Mouse (Mus musculus): ENCODE measurements at regions not wholly inside any gene's neighbourhood (a gene's known extent, or its start where the extent isn't known, plus 50 kb on each side); places are given as distances from the start of the nearest gene placed in this dataset.

GRCm38 (mm10) chr5:64462411-64462810 is 306.3 kb downstream of the Tbc1d1 start:
- no peak for DNase-seq (ENCODE audit: low spot score in 2 of 2)

GRCm38 (mm10) chr5:64463570-64463969 is 307.5 kb downstream of the Tbc1d1 start:
- DNase-seq (ENCODE audit: low spot score in 2 of 2) = no peak

GRCm38 (mm10) chr5:64466320-64466719 is 310.2 kb downstream of the Tbc1d1 start:
- DNase-seq (ENCODE audit: low spot score in 2 of 2) = no peak

- DNase-seq (ENCODE audit: low spot score in 2 of 2) = no peak
These were observed 311.8 kb downstream of the Tbc1d1 start for GRCm38 (mm10) chr5:64467856-64468255.

- no peak for DNase-seq (ENCODE audit: low spot score in 2 of 2)
These were observed 312.2 kb downstream of the Tbc1d1 start for GRCm38 (mm10) chr5:64468307-64468706.

GRCm38 (mm10) chr5:64472008-64472407 is 315.9 kb downstream of the Tbc1d1 start:
- DNase-seq (ENCODE audit: low spot score in 2 of 2) = no peak

- DNase-seq (ENCODE audit: low spot score in 2 of 2) = no peak
These were observed 316.3 kb downstream of the Tbc1d1 start for GRCm38 (mm10) chr5:64472415-64472814.

- no peak for DNase-seq (ENCODE audit: low spot score in 2 of 2)
These were observed 318.8 kb downstream of the Tbc1d1 start for GRCm38 (mm10) chr5:64474868-64475267.

GRCm38 (mm10) chr5:64475736-64476519 is 319.8 kb downstream of the Tbc1d1 start:
- no peak for DNase-seq (ENCODE audit: low spot score in 2 of 2)

GRCm38 (mm10) chr5:64476641-64477369 is 320.7 kb downstream of the Tbc1d1 start:
- no peak for DNase-seq (ENCODE audit: low spot score in 2 of 2)

GRCm38 (mm10) chr5:64478143-64478542 is 322.0 kb downstream of the Tbc1d1 start:
- DNase-seq (ENCODE audit: low spot score in 2 of 2) = no peak

- DNase-seq (ENCODE audit: low spot score in 2 of 2) = no peak
These were observed 322.6 kb downstream of the Tbc1d1 start for GRCm38 (mm10) chr5:64478599-64479214.

- DNase-seq (ENCODE audit: low spot score in 2 of 2) = no peak
These were observed 323.2 kb downstream of the Tbc1d1 start for GRCm38 (mm10) chr5:64479315-64479714.

GRCm38 (mm10) chr5:64485043-64485442 is 318.1 kb upstream of the Klf3 start:
- DNase-seq (ENCODE audit: low spot score in 2 of 2) = no peak

- no peak for DNase-seq (ENCODE audit: low spot score in 2 of 2)
These were observed 317.3 kb upstream of the Klf3 start for GRCm38 (mm10) chr5:64485856-64486255.

GRCm38 (mm10) chr5:64486761-64487160 is 316.4 kb upstream of the Klf3 start:
- no peak for DNase-seq (ENCODE audit: low spot score in 2 of 2)

GRCm38 (mm10) chr5:64487698-64488398 is 315.3 kb upstream of the Klf3 start:
- DNase-seq (ENCODE audit: low spot score in 2 of 2) = no peak

GRCm38 (mm10) chr5:64489656-64490444 is 313.3 kb upstream of the Klf3 start:
- no peak for DNase-seq (ENCODE audit: low spot score in 2 of 2)

- DNase-seq (ENCODE audit: low spot score in 2 of 2) = no peak
These were observed 312.7 kb upstream of the Klf3 start for GRCm38 (mm10) chr5:64490445-64490950.

- no peak for DNase-seq (ENCODE audit: low spot score in 2 of 2)
These were observed 308.8 kb upstream of the Klf3 start for GRCm38 (mm10) chr5:64494429-64494828.

GRCm38 (mm10) chr5:64496853-64497252 is 306.3 kb upstream of the Klf3 start:
- DNase-seq (ENCODE audit: low spot score in 2 of 2) = no peak

All from right cerebral cortex, postnatal 10 days (tissue).